Mouse (Mus musculus): ENCODE data around the gene Strip2. TPM values are rescaled to one million over a fixed set of nuclear protein-coding genes. Genes with fewer than 3 reads are reported as not detected.

Gene Strip2
- total and polyA plus RNA-seq, 3 experiments, result 0.42 to 1.4 (median 1.3) TPM

DNA sequence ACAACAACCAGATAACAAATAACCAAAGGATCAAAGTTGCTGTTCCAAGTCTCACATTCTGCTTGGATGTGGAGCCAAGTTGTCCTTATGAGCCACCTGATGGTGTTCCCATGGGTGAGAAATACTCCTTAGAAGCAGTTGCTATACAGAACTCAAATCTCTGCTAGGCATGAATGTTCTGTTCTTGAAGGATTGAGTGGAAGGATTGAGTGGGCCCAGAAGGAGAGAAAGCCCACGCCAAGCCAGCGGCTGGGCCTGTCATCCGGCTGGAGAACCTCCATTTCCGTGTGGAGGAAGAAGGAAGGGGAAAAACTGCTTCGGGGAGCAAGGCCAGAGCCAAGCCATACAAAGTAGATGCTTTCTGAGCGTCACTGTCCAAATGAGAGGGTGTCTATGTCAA is 44.3 kb downstream of the Strip2 start:
- H3K9me3 ChIP-seq (replicated peaks; ENCODE audit: low read length), result no peaks in the 10 kb centered on the region
- H3K27me3 ChIP-seq (replicated peaks), result no peaks in the 10 kb centered on the region
- no peak overlapping the region for H3K27ac ChIP-seq (ENCODE audit: insufficient read depth, low read depth)
- in situ Hi-C loops (cut with MboI; ENCODE audit: low pct_ligation_motif_present, low pct_unique_long_range_greater_than_20kb, low sequenced_read_pairs), result no loop called here
- H3K4me3 ChIP-seq (replicated peaks in 1 of 3; ENCODE audit: low read depth in 2 of 3, low read length in 2 of 3, poor library complexity in 1 of 3), result no peak overlapping the region
- no peaks in the 10 kb centered on the region for H3K79me2 ChIP-seq (replicated peaks; ENCODE audit: control insufficient read depth, extremely low read depth, insufficient read depth, poor library complexity, severe bottlenecking)
- dilution Hi-C loops (cut with MboI; ENCODE audit: extremely low pct_ligation_motif_present, extremely low pct_unique_long_range_greater_than_20kb, low sequenced_read_pairs), result no loop called here
- no peak for DNase-seq (ENCODE audit: extremely low read depth)
- no peak for TF ChIP-seq RCOR1 (conservative IDR thresholded peaks at IDR 0.05; ENCODE audit: low read depth, low read length)
- TF ChIP-seq ETS1 (conservative IDR thresholded peaks at IDR 0.05; ENCODE audit: low read depth, low read length), result no peak
- TF ChIP-seq JUN (IDR thresholded peaks at IDR 0.05; ENCODE audit: insufficient read depth, low read depth, low read length), result no peak
- no peak for TF ChIP-seq CHD2 (IDR thresholded peaks at IDR 0.05; ENCODE audit: low read length)
- TF ChIP-seq TBP (conservative IDR thresholded peaks at IDR 0.05; ENCODE audit: low read depth, low read length), result no peak
- TF ChIP-seq E2F4 (IDR thresholded peaks at IDR 0.05; ENCODE audit: insufficient replicate concordance, low read depth, low read length), result no peak
- TF ChIP-seq MAX (IDR thresholded peaks at IDR 0.05; ENCODE audit: low read length), result no peak
- no peak for TF ChIP-seq CTCF (conservative IDR thresholded peaks at IDR 0.05 in 1 of 2, IDR thresholded peaks at IDR 0.05 in 1 of 2; ENCODE audit: low read depth in 2 of 2, low read length in 2 of 2)
- TF ChIP-seq ZC3H11A (IDR thresholded peaks at IDR 0.05; ENCODE audit: low read depth, low read length), result no peak
- TF ChIP-seq NELFE (IDR thresholded peaks at IDR 0.05; ENCODE audit: low read depth, low read length), result no peak
- no peak for TF ChIP-seq ZNF384 (IDR thresholded peaks at IDR 0.05; ENCODE audit: low read depth, low read length)
- TF ChIP-seq ELF1 (IDR thresholded peaks at IDR 0.05; ENCODE audit: low read depth, low read length), result no peak
- no peak for TF ChIP-seq POLR2AphosphoS2 (IDR thresholded peaks at IDR 0.05; ENCODE audit: low read depth, low read length)
- TF ChIP-seq MAFK (IDR thresholded peaks at IDR 0.05; ENCODE audit: insufficient replicate concordance, low read length), result no peak
- no peak for TF ChIP-seq ZMIZ1 (IDR thresholded peaks at IDR 0.05; ENCODE audit: low read depth, low read length)
- TF ChIP-seq HCFC1 (IDR thresholded peaks at IDR 0.05; ENCODE audit: low read depth, low read length), result no peak
- peaks cover 0 to 3% of the 10 kb centered on the region in 2 experiments for H3K36me3 ChIP-seq (replicated peaks in 1 of 2; ENCODE audit: control insufficient read depth in 1 of 2, insufficient read depth in 1 of 2, low read length in 1 of 2)
- no peak overlapping the region for H3K4me2 ChIP-seq (ENCODE audit: insufficient read depth, low read depth, poor library complexity, severe bottlenecking)
- no peak overlapping the region for H3K9ac ChIP-seq (ENCODE audit: insufficient read depth, low read depth)
- H3K4me1 ChIP-seq (ENCODE audit: control insufficient read depth in 1 of 2, insufficient read depth in 2 of 2), result peaks cover 0 to 3% of the 10 kb centered on the region in 2 experiments; a peak in 1 of 4 replicates

DNA sequence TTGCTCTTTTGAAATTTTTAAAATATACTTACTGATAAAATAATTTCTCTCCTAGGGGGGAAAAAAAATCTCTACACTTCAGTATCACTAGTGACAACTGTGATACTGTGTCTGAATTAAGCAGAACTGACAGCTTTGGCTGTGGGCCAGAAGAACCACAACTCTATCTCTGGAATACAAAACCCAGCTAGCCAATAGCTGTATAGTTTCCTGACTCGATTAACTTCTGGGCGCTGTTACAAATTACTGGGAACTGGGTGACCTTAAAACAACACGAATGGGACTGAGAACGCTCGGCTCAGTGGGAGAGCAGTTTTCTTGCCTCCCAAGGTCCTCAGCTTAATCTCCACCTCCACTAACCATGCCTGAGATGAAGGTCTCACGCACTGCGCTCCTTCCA is 51.1 kb downstream of the Strip2 start:
- H3K4me3 ChIP-seq (replicated peaks in 1 of 3; ENCODE audit: low read depth in 2 of 3, low read length in 2 of 3, poor library complexity in 1 of 3), result no peak overlapping the region
- H3K4me1 ChIP-seq (ENCODE audit: control insufficient read depth in 1 of 2, insufficient read depth in 2 of 2), result peaks cover 0 to under 1% of the 10 kb centered on the region in 2 experiments; a peak in 1 of 4 replicates
- H3K27ac ChIP-seq (ENCODE audit: insufficient read depth, low read depth), result no peak overlapping the region
- no peaks in the 10 kb centered on the region for H3K36me3 ChIP-seq (replicated peaks in 1 of 2; ENCODE audit: control insufficient read depth in 1 of 2, insufficient read depth in 1 of 2, low read length in 1 of 2)
- no peak for DNase-seq (ENCODE audit: extremely low read depth)
- H3K9ac ChIP-seq (ENCODE audit: insufficient read depth, low read depth), result no peak overlapping the region
- no peak for TF ChIP-seq KAT2A (IDR thresholded peaks at IDR 0.05; ENCODE audit: insufficient replicate concordance, low read length)
- no peak for TF ChIP-seq POLR2AphosphoS2 (IDR thresholded peaks at IDR 0.05; ENCODE audit: low read depth, low read length)
- TF ChIP-seq JUND (conservative IDR thresholded peaks at IDR 0.05; ENCODE audit: low read depth, low read length), result no peak
- no peak for TF ChIP-seq IRF4 (IDR thresholded peaks at IDR 0.05; ENCODE audit: low read depth, low read length)
- TF ChIP-seq MXI1 (IDR thresholded peaks at IDR 0.05; ENCODE audit: low read depth, low read length), result no peak
- no peak for TF ChIP-seq EP300 (IDR thresholded peaks at IDR 0.05; ENCODE audit: low read length)
- TF ChIP-seq NRF1 (IDR thresholded peaks at IDR 0.05; ENCODE audit: low read depth, low read length), result no peak
- no peak overlapping the region for H3K4me2 ChIP-seq (ENCODE audit: insufficient read depth, low read depth, poor library complexity, severe bottlenecking)
- no peaks in the 10 kb centered on the region for H3K9me3 ChIP-seq (replicated peaks; ENCODE audit: low read length)
- no peaks in the 10 kb centered on the region for H3K27me3 ChIP-seq (replicated peaks)
- dilution Hi-C loops (cut with MboI; ENCODE audit: extremely low pct_ligation_motif_present, extremely low pct_unique_long_range_greater_than_20kb, low sequenced_read_pairs), result no loop called here
- in situ Hi-C loops (cut with MboI; ENCODE audit: low pct_ligation_motif_present, low pct_unique_long_range_greater_than_20kb, low sequenced_read_pairs), result no loop called here
- H3K79me2 ChIP-seq (replicated peaks; ENCODE audit: control insufficient read depth, extremely low read depth, insufficient read depth, poor library complexity, severe bottlenecking), result no peaks in the 10 kb centered on the region
